In genomic region chr15:103035548-103035881, GRCm38 (mm10) we compare ENCODE assay signal across 15 mouse cellular contexts. TPM values are rescaled to one million over a fixed set of nuclear protein-coding genes. Genes with fewer than 3 reads are reported as not detected.
DNase-seq lines count a peak whose midpoint lies in the region; ATAC-seq lines count a peak whose summit lies in the region.
"Had no signal": no experiment of that assay in that cellular context is flagged by ENCODE, and none has a peak within 500 bp of the region (broad histone marks: within the 10 kb centered on the region; RNA-seq: fewer than 3 reads in every experiment).

No protein-coding gene starts in this region.

- no peak for ATAC-seq in kidney, embryonic 16.5 days (ENCODE audit: low FRiP score, low TSS enrichment)
- ATAC-seq in hindbrain, embryonic 14.5 days (ENCODE audit: low FRiP score) = no peak
- ATAC-seq in neural tube, embryonic 11.5 days (ENCODE audit: insufficient read depth, low FRiP score, low TSS enrichment) = peak; percentile 13

- DNase-seq in kidney, postnatal 36 days = no peak
- DNase-seq in hindbrain, embryonic 14.5 days (ENCODE audit: low spot score) = no peak
- peak; percentile 71 for DNase-seq in neural tube, embryonic 11.5 days (ENCODE audit: low spot score)
- DNase-seq in ovary, postnatal 36 days (ENCODE audit: low spot score) = no peak
- no peak for DNase-seq in T-cell, adult 2 months (ENCODE audit: low spot score)
- DNase-seq in layer of hippocampus, adult 18-20 months (ENCODE audit: low spot score in 2 of 2) = no peak
- DNase-seq: cerebellum, adult 9-11 months; lung, postnatal 10 days; right cerebral cortex, postnatal 25 days had no signal

- peaks cover 71% of the 10 kb centered on the region for H3K4me1 ChIP-seq in kidney, embryonic 16.5 days (ENCODE audit: insufficient read depth, low read length)
- H3K4me1 ChIP-seq in brown adipose tissue, adult 24 weeks (ENCODE audit: control insufficient read depth, insufficient read depth, insufficient read length, low read length) = 0 out of 2 replicates have a peak, but pooled peaks cover 5% of the 10 kb centered on the region
- no peaks in the 10 kb centered on the region; the same call in 1 of the 2 replicates for H3K4me1 ChIP-seq in hindbrain, embryonic 14.5 days (replicated peaks; ENCODE audit: control insufficient read depth, insufficient read depth, low read length)
- peaks cover 58% of the 10 kb centered on the region for H3K4me1 ChIP-seq in neural tube, embryonic 11.5 days (ENCODE audit: control insufficient read depth, insufficient read depth, low read length)

- WGBS in kidney, embryonic 16.5 days = under 1% methylated on average over 14 of the region's 14 CpGs
- WGBS in hindbrain, embryonic 14.5 days = 1% methylated on average over 14 of the region's 14 CpGs
- under 1% methylated on average over 14 of the region's 14 CpGs for WGBS in neural tube, embryonic 11.5 days

- H3K27ac ChIP-seq in kidney, embryonic 16.5 days (ENCODE audit: low read length) = peak overlapping the region; percentile 92
- peak overlapping the region; percentile 65 for H3K27ac ChIP-seq in brown adipose tissue, adult 24 weeks (replicated peaks; ENCODE audit: low read depth, low read length)
- H3K27ac ChIP-seq in hindbrain, embryonic 14.5 days = peak overlapping the region; percentile 94
- H3K27ac ChIP-seq in neural tube, embryonic 11.5 days (ENCODE audit: low read depth, low read length) = peak overlapping the region; percentile 99
- H3K27ac ChIP-seq: forebrain, embryonic 12.5 days had no signal

- H3K4me3 ChIP-seq in kidney, embryonic 16.5 days (ENCODE audit: low read length) = peak overlapping the region; percentile 51
- peak overlapping the region; percentile 69 for H3K4me3 ChIP-seq in brown adipose tissue, adult 24 weeks (ENCODE audit: insufficient read depth, low read depth, low read length)
- H3K4me3 ChIP-seq in hindbrain, embryonic 14.5 days (replicated peaks; ENCODE audit: low read length) = peak overlapping the region; percentile 46
- H3K4me3 ChIP-seq in neural tube, embryonic 11.5 days (ENCODE audit: low read depth, low read length) = peak overlapping the region; percentile 64
- H3K4me3 ChIP-seq: forebrain, embryonic 12.5 days had no signal

- no peaks in the 10 kb centered on the region for H3K9me3 ChIP-seq in kidney, embryonic 16.5 days (ENCODE audit: low read length)
- H3K9me3 ChIP-seq in hindbrain, embryonic 14.5 days (ENCODE audit: control insufficient read depth, low read length) = no peaks in the 10 kb centered on the region
- no peaks in the 10 kb centered on the region for H3K9me3 ChIP-seq in neural tube, embryonic 11.5 days (ENCODE audit: control insufficient read depth, low read length)
- H3K9me3 ChIP-seq: forebrain, embryonic 12.5 days; heart, embryonic 12.5 days had no signal

- peak overlapping the region; percentile 76 for H3K4me2 ChIP-seq in kidney, embryonic 16.5 days (replicated peaks; ENCODE audit: low read depth, low read length)
- peak overlapping the region; percentile 50 for H3K4me2 ChIP-seq in hindbrain, embryonic 14.5 days (replicated peaks)
- peak overlapping the region; percentile 99 for H3K4me2 ChIP-seq in neural tube, embryonic 11.5 days (ENCODE audit: low read depth)
- H3K4me2 ChIP-seq: forebrain, embryonic 12.5 days had no signal

- H3K9ac ChIP-seq in kidney, embryonic 16.5 days (replicated peaks; ENCODE audit: low read length) = peak overlapping the region; percentile 67
- H3K9ac ChIP-seq in hindbrain, embryonic 14.5 days = peak overlapping the region; percentile 76
- H3K9ac ChIP-seq in neural tube, embryonic 11.5 days (ENCODE audit: low read length) = peak overlapping the region; percentile 95
- H3K9ac ChIP-seq: forebrain, embryonic 12.5 days; heart, embryonic 12.5 days had no signal

- peaks cover 18% of the 10 kb centered on the region for H3K27me3 ChIP-seq in kidney, embryonic 16.5 days (ENCODE audit: insufficient read depth, low read length)
- H3K27me3 ChIP-seq in hindbrain, embryonic 14.5 days (ENCODE audit: control insufficient read depth, insufficient read depth, low read length) = peaks cover 91% of the 10 kb centered on the region
- H3K27me3 ChIP-seq in neural tube, embryonic 11.5 days (ENCODE audit: control insufficient read depth, insufficient read depth, low read length) = no peaks in the 10 kb centered on the region

- no peaks in the 10 kb centered on the region for H3K36me3 ChIP-seq in kidney, embryonic 16.5 days (ENCODE audit: insufficient read depth, low read length)
- no peaks in the 10 kb centered on the region for H3K36me3 ChIP-seq in hindbrain, embryonic 14.5 days (replicated peaks; ENCODE audit: control insufficient read depth, insufficient read depth)
- H3K36me3 ChIP-seq in neural tube, embryonic 11.5 days (ENCODE audit: control insufficient read depth, insufficient read depth, low read length) = no peaks in the 10 kb centered on the region
- H3K36me3 ChIP-seq: forebrain, embryonic 12.5 days; heart, embryonic 12.5 days had no signal

RNA-seq across cellular contexts. Expression of gene Hoxc4, which starts 16.8 kb away (rescaled TPM):
- polyA plus RNA-seq in kidney, embryonic 16.5 days (2015; fragmentation: Nextera tagmentation; extraction: Ambion mirVana) = 6.9 and 8.6 TPM in 2 replicates
- polyA plus RNA-seq in brown adipose tissue, adult 24 weeks (2012; ENCODE audit: insufficient read depth, insufficient read length, missing spikeins) = 9.4 and 13.7 TPM in 2 replicates
- 74.9 and 90.0 TPM in 2 replicates for polyA plus RNA-seq in hindbrain, embryonic 14.5 days (2014; fragmentation: Nextera tagmentation; extraction: Ambion mirVana)
- polyA plus RNA-seq in neural tube, embryonic 11.5 days (2014; fragmentation: Nextera tagmentation; extraction: Ambion mirVana) = 62.6 and 67.3 TPM in 2 replicates
- total RNA-seq in layer of hippocampus, adult 18-20 months (2021) = not detected
- total RNA-seq: layer of hippocampus, adult 8-10 months had no signal
- polyA plus RNA-seq: forebrain, embryonic 12.5 days had no signal

RNA-seq across cellular contexts. Expression of gene Hoxc6, which starts 37.5 kb away (rescaled TPM):
- polyA plus RNA-seq in kidney, embryonic 16.5 days (2015; fragmentation: Nextera tagmentation; extraction: Ambion mirVana) = 7.6 and 11.0 TPM in 2 replicates
- 17.1 and 21.7 TPM in 2 replicates for polyA plus RNA-seq in brown adipose tissue, adult 24 weeks (2012; ENCODE audit: insufficient read depth, insufficient read length, missing spikeins)
- 20.9 and 24.8 TPM in 2 replicates for polyA plus RNA-seq in hindbrain, embryonic 14.5 days (2014; fragmentation: Nextera tagmentation; extraction: Ambion mirVana)
- polyA plus RNA-seq in neural tube, embryonic 11.5 days (2014; fragmentation: Nextera tagmentation; extraction: Ambion mirVana) = 95.9 and 96.4 TPM in 2 replicates
- not detected for total RNA-seq in layer of hippocampus, adult 18-20 months (2021)
- total RNA-seq: layer of hippocampus, adult 8-10 months; monocyte, adult 5-6 weeks had no signal
- polyA plus RNA-seq: forebrain, embryonic 12.5 days had no signal

RNA-seq across cellular contexts. Expression of gene Hoxc8, which starts 45.1 kb away (rescaled TPM):
- 6.6 and 9.2 TPM in 2 replicates for polyA plus RNA-seq in kidney, embryonic 16.5 days (2015; fragmentation: Nextera tagmentation; extraction: Ambion mirVana)
- 8.9 and 9.8 TPM in 2 replicates for polyA plus RNA-seq in brown adipose tissue, adult 24 weeks (2012; ENCODE audit: insufficient read depth, insufficient read length, missing spikeins)
- polyA plus RNA-seq in hindbrain, embryonic 14.5 days (2014; fragmentation: Nextera tagmentation; extraction: Ambion mirVana) = 9.2 and 22.9 TPM in 2 replicates
- polyA plus RNA-seq in neural tube, embryonic 11.5 days (2014; fragmentation: Nextera tagmentation; extraction: Ambion mirVana) = 63.7 and 67.1 TPM in 2 replicates
- total RNA-seq in layer of hippocampus, adult 18-20 months (2021) = not detected
- total RNA-seq: layer of hippocampus, adult 8-10 months; monocyte, adult 5-6 weeks had no signal
- polyA plus RNA-seq: forebrain, embryonic 12.5 days had no signal

RNA-seq across cellular contexts. Expression of gene Hoxc9, which starts 59.3 kb away (rescaled TPM):
- polyA plus RNA-seq in kidney, embryonic 16.5 days (2015; fragmentation: Nextera tagmentation; extraction: Ambion mirVana) = 7.4 and 9.2 TPM in 2 replicates
- polyA plus RNA-seq in brown adipose tissue, adult 24 weeks (2012; ENCODE audit: insufficient read depth, insufficient read length, missing spikeins) = not detected in 2 replicates
- polyA plus RNA-seq in hindbrain, embryonic 14.5 days (2014; fragmentation: Nextera tagmentation; extraction: Ambion mirVana) = 0.25 and 0.75 TPM in 2 replicates
- 36.1 and 40.0 TPM in 2 replicates for polyA plus RNA-seq in neural tube, embryonic 11.5 days (2014; fragmentation: Nextera tagmentation; extraction: Ambion mirVana)
- not detected for total RNA-seq in layer of hippocampus, adult 18-20 months (2021)
- total RNA-seq: layer of hippocampus, adult 8-10 months; monocyte, adult 5-6 weeks had no signal
- polyA plus RNA-seq: forebrain, embryonic 12.5 days; heart, embryonic 12.5 days had no signal
